In genomic region chr4:85854507-85854906, GRCm38 (mm10) we compare ENCODE assay signal across 18 mouse cellular contexts.
A peak's percentile ranks its signal among the peaks of the same experiment; 100 is the strongest.
DNase-seq lines count a peak whose midpoint lies in the region; ATAC-seq and TF ChIP-seq lines count a peak whose summit lies in the region.
"Had no signal": no experiment of that assay in that cellular context is flagged by ENCODE, and none has a peak within 500 bp of the region (broad histone marks: within the 10 kb centered on the region; RNA-seq: fewer than 3 reads in every experiment).

No protein-coding gene starts in this region.

- no peak for TF ChIP-seq POLR2A in lung, adult 2 months (IDR thresholded peaks at IDR 0.05; ENCODE audit: borderline replicate concordance, extremely low read depth, low read depth, low read length)
- no peak for TF ChIP-seq POLR2A in brain, embryonic 14.5 days (IDR thresholded peaks at IDR 0.05; ENCODE audit: borderline replicate concordance, extremely low read depth, insufficient read depth, insufficient read length, poor library complexity, severe bottlenecking)

- intact Hi-C loops in heart, postnatal 10 days (cut with DNase I), result no loop called here

- H3K9me3 ChIP-seq in forebrain, embryonic 12.5 days, result no peaks in the 10 kb centered on the region
- no peaks in the 10 kb centered on the region for H3K9me3 ChIP-seq in forebrain, embryonic 11.5 days (ENCODE audit: control insufficient read depth, low read length)
- H3K9me3 ChIP-seq in heart, embryonic 11.5 days (replicated peaks; ENCODE audit: control insufficient read depth, low read length), result no peaks in the 10 kb centered on the region
- H3K9me3 ChIP-seq in lung, embryonic 14.5 days (ENCODE audit: low read depth, low read length), result no peaks in the 10 kb centered on the region
- H3K9me3 ChIP-seq: limb, embryonic 15.5 days; midbrain, embryonic 12.5 days had no signal

- H3K27ac ChIP-seq in forebrain, embryonic 12.5 days, result no peak overlapping the region
- no peak overlapping the region for H3K27ac ChIP-seq in forebrain, embryonic 11.5 days (ENCODE audit: low read depth, low read length)
- no peak overlapping the region for H3K27ac ChIP-seq in heart, embryonic 11.5 days (ENCODE audit: low read depth, low read length)
- no peak overlapping the region for H3K27ac ChIP-seq in lung, embryonic 14.5 days (ENCODE audit: low read depth)
- H3K27ac ChIP-seq: limb, embryonic 15.5 days; macrophage; midbrain, embryonic 12.5 days had no signal

- no peak overlapping the region for H3K9ac ChIP-seq in forebrain, embryonic 12.5 days
- H3K9ac ChIP-seq in forebrain, embryonic 11.5 days (ENCODE audit: low read length), result no peak overlapping the region
- H3K9ac ChIP-seq in heart, embryonic 11.5 days (ENCODE audit: low read depth, low read length), result no peak overlapping the region
- H3K9ac ChIP-seq in lung, embryonic 14.5 days, result no peak overlapping the region
- H3K9ac ChIP-seq: limb, embryonic 15.5 days; midbrain, embryonic 12.5 days had no signal

- H3K4me2 ChIP-seq in forebrain, embryonic 12.5 days, result no peak overlapping the region
- H3K4me2 ChIP-seq in forebrain, embryonic 11.5 days (ENCODE audit: low read depth, low read length, severe bottlenecking), result no peak overlapping the region
- no peak overlapping the region for H3K4me2 ChIP-seq in heart, embryonic 11.5 days
- peak overlapping the region; percentile 7; the same call in 1 of the 2 replicates for H3K4me2 ChIP-seq in lung, embryonic 14.5 days
- H3K4me2 ChIP-seq: limb, embryonic 15.5 days; midbrain, embryonic 12.5 days had no signal

- no peak overlapping the region for H3K4me3 ChIP-seq in forebrain, embryonic 12.5 days (replicated peaks)
- no peak overlapping the region for H3K4me3 ChIP-seq in forebrain, embryonic 11.5 days (ENCODE audit: low read depth, low read length)
- H3K4me3 ChIP-seq in heart, embryonic 11.5 days (ENCODE audit: low read depth, low read length), result no peak overlapping the region
- H3K4me3 ChIP-seq in lung, embryonic 14.5 days (ENCODE audit: low read depth, low read length), result no peak overlapping the region
- no peak overlapping the region for H3K4me3 ChIP-seq in lung, adult 2 months (replicated peaks; ENCODE audit: extremely low read depth, low read depth, low read length)
- H3K4me3 ChIP-seq: limb, embryonic 15.5 days; midbrain, embryonic 12.5 days had no signal

- ATAC-seq in forebrain, embryonic 12.5 days (ENCODE audit: low FRiP score), result peak; percentile 27; the same call in 1 of the 2 replicates
- ATAC-seq in forebrain, embryonic 11.5 days (replicated peaks; ENCODE audit: low FRiP score), result no peak
- ATAC-seq in heart, embryonic 11.5 days (replicated peaks; ENCODE audit: insufficient number of reproducible peaks, low FRiP score, low TSS enrichment), result no peak
- ATAC-seq in lung, embryonic 14.5 days (ENCODE audit: insufficient read depth), result peak; percentile 56; the same call in 1 of the 2 replicates

- H3K4me1 ChIP-seq in forebrain, embryonic 12.5 days, result no peaks in the 10 kb centered on the region
- H3K4me1 ChIP-seq in forebrain, embryonic 11.5 days (replicated peaks; ENCODE audit: control insufficient read depth, insufficient read depth, low read length), result no peaks in the 10 kb centered on the region
- no peaks in the 10 kb centered on the region for H3K4me1 ChIP-seq in heart, embryonic 11.5 days (ENCODE audit: control insufficient read depth, insufficient read depth, low read length)
- no peaks in the 10 kb centered on the region for H3K4me1 ChIP-seq in lung, embryonic 14.5 days (ENCODE audit: insufficient read depth)
- no peaks in the 10 kb centered on the region for H3K4me1 ChIP-seq in lung, adult 2 months (ENCODE audit: control insufficient read depth, insufficient read depth, low read length)
- H3K4me1 ChIP-seq: midbrain, embryonic 12.5 days had no signal

- no peak for DNase-seq in forebrain, embryonic 11.5 days (ENCODE audit: low spot score)
- peak; percentile 4 to 6 for DNase-seq in heart, postnatal 10 days
- peak; percentile 89 for DNase-seq in lung, embryonic 14.5 days
- no peak for DNase-seq in lung, adult 2 months
- peak; percentile 63 for DNase-seq in brain, embryonic 14.5 days (ENCODE audit: low read depth)
- DNase-seq in adrenal gland, postnatal 4 days (ENCODE audit: low spot score in 2 of 2), result no peak
- DNase-seq: adrenal gland, adult 2 months; cerebellum, adult 11 months; cerebellum, postnatal 36 days; gastrocnemius, postnatal 14 days; kidney, adult 2 months; thymus, postnatal 4 days had no signal

- TF ChIP-seq CTCF in lung, embryonic 14.5 days (IDR thresholded peaks at IDR 0.05; ENCODE audit: low read depth), result no peak
- TF ChIP-seq CTCF in lung, adult 2 months (IDR thresholded peaks at IDR 0.05; ENCODE audit: insufficient read depth, low read length), result no peak
- no peak for TF ChIP-seq CTCF in brain, embryonic 14.5 days (IDR thresholded peaks at IDR 0.05; ENCODE audit: borderline replicate concordance, extremely low read depth, insufficient read depth, insufficient read length)

- H3K36me3 ChIP-seq in forebrain, embryonic 12.5 days (replicated peaks), result no peaks in the 10 kb centered on the region
- no peaks in the 10 kb centered on the region for H3K36me3 ChIP-seq in forebrain, embryonic 11.5 days (ENCODE audit: control insufficient read depth, insufficient read depth, low read length)
- no peaks in the 10 kb centered on the region for H3K36me3 ChIP-seq in heart, embryonic 11.5 days (ENCODE audit: control insufficient read depth, insufficient read depth, low read length)
- H3K36me3 ChIP-seq in lung, embryonic 14.5 days (ENCODE audit: insufficient read depth), result no peaks in the 10 kb centered on the region
- H3K36me3 ChIP-seq: limb, embryonic 15.5 days; midbrain, embryonic 12.5 days had no signal

- WGBS in forebrain, embryonic 12.5 days, result 75% methylated on average over 8 of the region's 8 CpGs
- WGBS in forebrain, embryonic 11.5 days, result 85% methylated on average over 8 of the region's 8 CpGs
- WGBS in heart, embryonic 11.5 days (ENCODE audit: insufficient replicate concordance), result 40% methylated on average over 8 of the region's 8 CpGs
- 30% methylated on average over 8 of the region's 8 CpGs for WGBS in lung, embryonic 14.5 days
- 23% methylated on average over 8 of the region's 8 CpGs for WGBS in lung, adult 2 months

- H3K27me3 ChIP-seq in forebrain, embryonic 12.5 days, result no peaks in the 10 kb centered on the region
- H3K27me3 ChIP-seq in forebrain, embryonic 11.5 days (ENCODE audit: control insufficient read depth, insufficient read depth, low read length), result no peaks in the 10 kb centered on the region
- no peaks in the 10 kb centered on the region for H3K27me3 ChIP-seq in heart, embryonic 11.5 days (ENCODE audit: control insufficient read depth, insufficient read depth, low read length)
- no peaks in the 10 kb centered on the region for H3K27me3 ChIP-seq in lung, embryonic 14.5 days (ENCODE audit: insufficient read depth, low read length)
- H3K27me3 ChIP-seq: CH12.LX; limb, embryonic 15.5 days; midbrain, embryonic 12.5 days had no signal

Comparison
In these comparisons a context has a peak if more than half of its experiments do, and no peak if none do; other contexts are left out.
1. ATAC-seq: peak in forebrain, embryonic 12.5 days (single experiment) and lung, embryonic 14.5 days (single experiment); none in forebrain, embryonic 11.5 days (single experiment) and heart, embryonic 11.5 days (single experiment).
2. DNase-seq: peak in heart, postnatal 10 days (2 of 2), lung, embryonic 14.5 days (single experiment) and brain, embryonic 14.5 days (single experiment); none in forebrain, embryonic 11.5 days (single experiment), lung, adult 2 months (single experiment) and adrenal gland, postnatal 4 days (0 of 2).